Mouse (Mus musculus) adrenal gland, adult (tissue): ENCODE data around the gene Grhl3.

Experiments
- DNase-seq, 2 experiments: peaks; one replicate each; pipeline ENCODE4 v3.0.0; 2022 to 2023; ENCODE audit warnings: low spot score in 1 of 2; ENCODE audit not compliant: inconsistent age in 2 of 2

Gene Grhl3

GRCm38 (mm10) chr4:135575365-135576140 lies 2.1 kb upstream of the Grhl3 start:
- DNase-seq, result peak; percentile 40 to 72

- DNase-seq, result no peak
Measured at GRCm38 (mm10) chr4:135572276-135572675, 1.2 kb downstream of the Grhl3 start.

GRCm38 (mm10) chr4:135571037-135571550 lies 2.3 kb downstream of the Grhl3 start:
- peak; percentile 54 to 69 for DNase-seq

GRCm38 (mm10) chr4:135570152-135571036 lies 3.0 kb downstream of the Grhl3 start:
- DNase-seq, result peak in 1 of 2 experiments; percentile 63

GRCm38 (mm10) chr4:135569201-135569600 lies 4.2 kb downstream of the Grhl3 start:
- no peak for DNase-seq

GRCm38 (mm10) chr4:135567484-135567883 lies 5.9 kb downstream of the Grhl3 start:
- no peak for DNase-seq

GRCm38 (mm10) chr4:135567042-135567441 lies 6.4 kb downstream of the Grhl3 start:
- no peak for DNase-seq

- peak; percentile 56 to 77 for DNase-seq
Measured at GRCm38 (mm10) chr4:135565400-135565799, 8.0 kb downstream of the Grhl3 start.

- no peak for DNase-seq
Measured at GRCm38 (mm10) chr4:135563794-135564193, 9.6 kb downstream of the Grhl3 start.

- no peak for DNase-seq
Measured at GRCm38 (mm10) chr4:135549323-135549722, 24.1 kb downstream of the Grhl3 start.

- peak in 1 of 2 experiments; percentile 52 for DNase-seq
Measured at GRCm38 (mm10) chr4:135548521-135549077, 24.8 kb downstream of the Grhl3 start.

GRCm38 (mm10) chr4:135548108-135548507 lies 25.3 kb downstream of the Grhl3 start:
- DNase-seq, result peak in 1 of 2 experiments; percentile 37

- DNase-seq, result peak; percentile 23 to 66
Measured at GRCm38 (mm10) chr4:135547551-135547950, 25.9 kb downstream of the Grhl3 start.

- DNase-seq, result no peak
Measured at GRCm38 (mm10) chr4:135546793-135547192, 26.6 kb downstream of the Grhl3 start.

- no peak for DNase-seq
Measured at GRCm38 (mm10) chr4:135546008-135546407, 27.4 kb downstream of the Grhl3 start.

- peak in 1 of 2 experiments; percentile 45 for DNase-seq
Measured at GRCm38 (mm10) chr4:135545080-135545511, 28.3 kb downstream of the Grhl3 start.

- DNase-seq, result no peak
Measured at GRCm38 (mm10) chr4:135544284-135544683, 29.1 kb downstream of the Grhl3 start.

GRCm38 (mm10) chr4:135540057-135540456 lies 33.4 kb downstream of the Grhl3 start:
- no peak for DNase-seq

- DNase-seq, result no peak
Measured at GRCm38 (mm10) chr4:135539056-135539455, 34.4 kb downstream of the Grhl3 start.

- no peak for DNase-seq
Measured at GRCm38 (mm10) chr4:135535021-135535420, 38.4 kb downstream of the Grhl3 start.

GRCm38 (mm10) chr4:135533001-135533400 lies 40.4 kb downstream of the Grhl3 start:
- no peak for DNase-seq
